Mouse (Mus musculus) urinary bladder, postnatal 10 days (tissue): ENCODE measurements around the gene Hoxa3.

Experiments
- DNase-seq: peaks from one replicate; pipeline ENCODE4 v3.0.0; 2022; ENCODE audit warnings: low spot score

Hoxa3 gene

GRCm38 (mm10) chr6:52182793-52183192 is 30.3 kb downstream of the Hoxa3 start:
- DNase-seq: no peak

- DNase-seq: no peak
Observed at GRCm38 (mm10) chr6:52182030-52182429, 31.1 kb downstream of the Hoxa3 start.

- no peak for DNase-seq
Observed at GRCm38 (mm10) chr6:52180726-52181125, 32.4 kb downstream of the Hoxa3 start.

- no peak for DNase-seq
Observed at GRCm38 (mm10) chr6:52180213-52180710, 32.9 kb downstream of the Hoxa3 start.

- no peak for DNase-seq
Observed at GRCm38 (mm10) chr6:52179690-52180089, 33.4 kb downstream of the Hoxa3 start.

GRCm38 (mm10) chr6:52178918-52179665 is 34.0 kb downstream of the Hoxa3 start:
- no peak for DNase-seq

GRCm38 (mm10) chr6:52177806-52178205 is 35.3 kb downstream of the Hoxa3 start:
- DNase-seq: no peak

GRCm38 (mm10) chr6:52177061-52177735 is 35.9 kb downstream of the Hoxa3 start, which contains the start of gene 5730596B20Rik:
Gene 5730596B20Rik, plus strand, starts transcription at chr6:52177498.
- DNase-seq: no peak

- DNase-seq: no peak
Observed at GRCm38 (mm10) chr6:52176391-52176790, 36.7 kb downstream of the Hoxa3 start.

- no peak for DNase-seq
Observed at GRCm38 (mm10) chr6:52175864-52176263, 37.3 kb downstream of the Hoxa3 start.

- no peak for DNase-seq
Observed at GRCm38 (mm10) chr6:52174968-52175751, 38.0 kb downstream of the Hoxa3 start.

GRCm38 (mm10) chr6:52173648-52174047 is 39.5 kb downstream of the Hoxa3 start:
- DNase-seq: no peak

GRCm38 (mm10) chr6:52172501-52172900 is 40.6 kb downstream of the Hoxa3 start:
- DNase-seq: no peak

- no peak for DNase-seq
Observed at GRCm38 (mm10) chr6:52171938-52172337, 41.2 kb downstream of the Hoxa3 start.

GRCm38 (mm10) chr6:52171331-52171730 is 41.8 kb downstream of the Hoxa3 start:
- DNase-seq: no peak

- DNase-seq: no peak
Observed at GRCm38 (mm10) chr6:52170898-52171223, 42.3 kb downstream of the Hoxa3 start.

GRCm38 (mm10) chr6:52170166-52170897 is 42.8 kb downstream of the Hoxa3 start:
- no peak for DNase-seq

- no peak for DNase-seq
Observed at GRCm38 (mm10) chr6:52169499-52170165, 43.5 kb downstream of the Hoxa3 start.

- no peak for DNase-seq
Observed at GRCm38 (mm10) chr6:52168191-52169055, 44.7 kb downstream of the Hoxa3 start.

GRCm38 (mm10) chr6:52167736-52168161 is 45.4 kb downstream of the Hoxa3 start:
- DNase-seq: no peak
